Mouse (Mus musculus): Measurements from ENCODE around the gene Prickle3.

- no peak for TF ChIP-seq POLR2A (IDR thresholded peaks at IDR 0.05; ENCODE audit: insufficient read depth, low read length)
- TF ChIP-seq CTCF (IDR thresholded peaks at IDR 0.05; ENCODE audit: low read depth, low read length), result no peak
Observed at GRCm38 (mm10) chrX:7648671-7649304, 8.3 kb upstream of the Prickle3 start.

All from ES-Bruce4 (cell line).